Mouse (Mus musculus): Measurements from ENCODE around the gene Zfp87.

The Zfp87 gene

GRCm38 (mm10) chr13:67525753-67526410 is at the start of gene Zfp87, which contains the start of gene Gm26965:
Zfp87 (minus strand) TSS chr13:67526177.
Gm26965 (minus strand) TSS chr13:67526151.
- DNase-seq (ENCODE audit: extremely low spot score, low read depth, low spot score) = peak; percentile 91

GRCm38 (mm10) chr13:67572591-67573189 is 46.7 kb upstream of the Zfp87 start:
- DNase-seq (ENCODE audit: extremely low spot score, low read depth, low spot score) = no peak

GRCm38 (mm10) chr13:67553730-67554129 is 27.8 kb upstream of the Zfp87 start, which contains the start of gene Zfp748:
Zfp748 (minus strand) TSS chr13:67553830.
- no peak for DNase-seq (ENCODE audit: extremely low spot score, low read depth, low spot score)

- DNase-seq (ENCODE audit: extremely low spot score, low read depth, low spot score) = peak; percentile 74
These were observed 26.7 kb upstream of the Zfp87 start for GRCm38 (mm10) chr13:67552505-67553346.

GRCm38 (mm10) chr13:67545941-67546340 is 20.0 kb upstream of the Zfp87 start:
- DNase-seq (ENCODE audit: extremely low spot score, low read depth, low spot score) = no peak

- no peak for DNase-seq (ENCODE audit: extremely low spot score, low read depth, low spot score)
These were observed 1.2 kb upstream of the Zfp87 start for GRCm38 (mm10) chr13:67527049-67527730.

GRCm38 (mm10) chr13:67500908-67501307 is 25.1 kb downstream of the Zfp87 start:
- no peak for DNase-seq (ENCODE audit: extremely low spot score, low read depth, low spot score)

GRCm38 (mm10) chr13:67500084-67500719 is 25.8 kb downstream of the Zfp87 start, which contains the start of gene Zfp58:
Zfp58 (minus strand) TSS chr13:67500555.
- DNase-seq (ENCODE audit: extremely low spot score, low read depth, low spot score) = peak; percentile 66

GRCm38 (mm10) chr13:67495631-67496030 is 30.3 kb downstream of the Zfp87 start:
- DNase-seq (ENCODE audit: extremely low spot score, low read depth, low spot score) = no peak

GRCm38 (mm10) chr13:67484424-67484811 is 41.6 kb downstream of the Zfp87 start:
- DNase-seq (ENCODE audit: extremely low spot score, low read depth, low spot score) = peak; percentile 3

- peak; percentile 77 for DNase-seq (ENCODE audit: extremely low spot score, low read depth, low spot score)
These were observed 42.2 kb downstream of the Zfp87 start, which contains the start of gene Zfp874b for GRCm38 (mm10) chr13:67483625-67484423. Zfp874b (minus strand) TSS chr13:67484258.

- no peak for DNase-seq (ENCODE audit: extremely low spot score, low read depth, low spot score)
These were observed 44.4 kb downstream of the Zfp87 start for GRCm38 (mm10) chr13:67481528-67481927.

GRCm38 (mm10) chr13:67469274-67469673 is 56.7 kb downstream of the Zfp87 start:
- DNase-seq (ENCODE audit: extremely low spot score, low read depth, low spot score) = no peak
